Mouse (Mus musculus) liver, embryonic 13.5 days (tissue): ENCODE measurements around the gene P2rx5. TPM values are rescaled to one million over a fixed set of nuclear protein-coding genes. Genes with fewer than 3 reads are reported as not detected.

Experiments
- ATAC-seq: fragments of 200-750 bp; cut with Nextera tagmentation; 2 replicates; pipeline ENCODE4 v1.8.0; 2017; ENCODE audit warnings: low read depth, mild to moderate bottlenecking, moderate number of reproducible peaks, moderate library complexity
- DNase-seq: peaks from one replicate; pipeline ENCODE4 v3.0.0; 2022
- H3K27ac ChIP-seq: fragments of 300-500 bp; sonication (generic); 2 replicates; pipeline ENCODE4 v1.5.1; 2015; ENCODE audit warnings: moderate library complexity, mild to moderate bottlenecking, inconsistent platforms
- H3K27me3 ChIP-seq: fragments of 300-500 bp; sonication (generic); 2 replicates; pipeline ENCODE4 v1.6.1; 2015; ENCODE audit warnings: mild to moderate bottlenecking, inconsistent platforms
- H3K36me3 ChIP-seq: fragments of 300-500 bp; sonication (generic); 2 replicates; pipeline ENCODE4 v1.6.1; 2015; ENCODE audit warnings: mild to moderate bottlenecking, inconsistent platforms
- H3K4me1 ChIP-seq: fragments of 300-500 bp; sonication (generic); replicated peaks from 2 replicates; pipeline ENCODE4 v1.6.1; 2015; ENCODE audit warnings: inconsistent platforms
- H3K4me2 ChIP-seq: fragments of 300-500 bp; sonication (generic); 2 replicates; pipeline ENCODE4 v1.6.1; 2015; ENCODE audit warnings: inconsistent platforms, mild to moderate bottlenecking, moderate library complexity
- H3K4me3 ChIP-seq: fragments of 300-500 bp; sonication (generic); replicated peaks from 2 replicates; pipeline ENCODE4 v1.5.1; 2015; ENCODE audit warnings: mild to moderate bottlenecking, inconsistent platforms
- H3K9ac ChIP-seq: fragments of 300-500 bp; sonication (generic); 2 replicates; pipeline ENCODE4 v1.6.1; 2015; ENCODE audit warnings: mild to moderate bottlenecking, inconsistent platforms
- H3K9me3 ChIP-seq: fragments of 300-500 bp; sonication (generic); replicated peaks from 2 replicates; pipeline ENCODE4 v1.6.1; 2016; ENCODE audit warnings: inconsistent platforms
- WGBS: fragments of 180-500 bp; shearing (Covaris S2); methylation state at CpG from one replicate; pipeline ENCODE4 v1.1.7; 2015; ENCODE audit not compliant: insufficient replicate concordance; 5-methylcytosine and 5-hydroxymethylcytosine counted together
- polyA plus RNA-seq: library from polyadenylated mRNA; unstranded; fragments of >200 nt; fragmentation: Nextera tagmentation; extraction: Ambion mirVana; gene quantifications from 2 replicates; pipeline ENCODE4 v1.2.1, GENCODE M21; 2015

The P2rx5 gene
- 0.19 and 0.20 TPM in 2 replicates for polyA plus RNA-seq

GRCm38 (mm10) chr11:73159957-73160810 lies at the start of gene P2rx5:
P2rx5 (plus strand) TSS chr11:73160421.
- peak within 1 kb of the TSS; percentile 62 for H3K4me2 ChIP-seq
- DNase-seq (no peak), ATAC-seq (peak; percentile 59)
- peak within 1 kb of the TSS; percentile 44 for H3K4me3 ChIP-seq
- H3K27ac ChIP-seq = no peak within 1 kb of the TSS
- 4% methylated on average over 49 of the region's 49 CpGs for WGBS
- no peaks in the 10 kb centered on the region for H3K9me3 ChIP-seq
- no peaks in the 10 kb centered on the region for H3K36me3 ChIP-seq
- peaks cover 13% of the 10 kb centered on the region; the same call in 1 of the 2 replicates for H3K4me1 ChIP-seq
- H3K27me3 ChIP-seq = peaks cover 58% of the 10 kb centered on the region
- H3K9ac ChIP-seq = 0 out of 2 replicates have a peak within 1 kb of the TSS, but pooled peaks have one; percentile 15

GRCm38 (mm10) chr11:73111414-73111813 lies 48.8 kb upstream of the P2rx5 start:
- DNase-seq (no peak), ATAC-seq (no peak)
- Histone ChIP-seq H3K9me3 (no peaks in the 10 kb centered on the region), H3K27me3 (no peaks in the 10 kb centered on the region), H3K4me1 (peaks cover 21% of the 10 kb centered on the region), H3K36me3 (no peaks in the 10 kb centered on the region), H3K9ac (no peak overlapping the region), H3K4me2 (no peak overlapping the region), H3K4me3 (no peak overlapping the region), H3K27ac (no peak overlapping the region)
- WGBS = 67% methylated on average over 6 of the region's 6 CpGs

- H3K27me3 ChIP-seq = no peaks in the 10 kb centered on the region
- peaks cover 18% of the 10 kb centered on the region for H3K36me3 ChIP-seq
- no peak overlapping the region for H3K9ac ChIP-seq
- H3K9me3 ChIP-seq = no peaks in the 10 kb centered on the region
- H3K4me2 ChIP-seq = no peak overlapping the region
- WGBS = 77% methylated on average over 6 of the region's 6 CpGs
- no peak overlapping the region for H3K4me3 ChIP-seq
- ATAC-seq (0 out of 2 replicates have a peak, but pooled peaks have one; percentile 51), DNase-seq (no peak)
- no peak overlapping the region for H3K27ac ChIP-seq
- H3K4me1 ChIP-seq = no peaks in the 10 kb centered on the region; the same call in 1 of the 2 replicates
These were observed 33.7 kb upstream of the P2rx5 start for GRCm38 (mm10) chr11:73126495-73126894.

- no peaks in the 10 kb centered on the region for H3K9me3 ChIP-seq
- H3K9ac ChIP-seq = no peak overlapping the region
- peaks cover 38% of the 10 kb centered on the region for H3K4me1 ChIP-seq
- H3K27me3 ChIP-seq = no peaks in the 10 kb centered on the region
- DNase-seq (no peak), ATAC-seq (no peak)
- WGBS = 46% methylated on average over 7 of the region's 7 CpGs
- H3K4me3 ChIP-seq = no peak overlapping the region
- no peak overlapping the region for H3K27ac ChIP-seq
- no peak overlapping the region for H3K4me2 ChIP-seq
- peaks cover 48% of the 10 kb centered on the region for H3K36me3 ChIP-seq
These were observed 29.2 kb upstream of the P2rx5 start for GRCm38 (mm10) chr11:73131020-73131419.

- H3K27me3 ChIP-seq = no peaks in the 10 kb centered on the region
- no peaks in the 10 kb centered on the region for H3K9me3 ChIP-seq
- no peak overlapping the region for H3K9ac ChIP-seq
- H3K36me3 ChIP-seq = peaks cover 51% of the 10 kb centered on the region
- DNase-seq (no peak), ATAC-seq (no peak)
- no peak overlapping the region for H3K27ac ChIP-seq
- peak overlapping the region; percentile 89; the same call in 1 of the 2 replicates for H3K4me2 ChIP-seq
- no peak overlapping the region for H3K4me3 ChIP-seq
- peaks cover 50% of the 10 kb centered on the region for H3K4me1 ChIP-seq
- WGBS = 52% methylated on average over 6 of the region's 6 CpGs
These were observed 27.2 kb upstream of the P2rx5 start for GRCm38 (mm10) chr11:73132999-73133398.

GRCm38 (mm10) chr11:73134222-73134621 lies 26.0 kb upstream of the P2rx5 start:
- Histone ChIP-seq H3K9me3 (no peaks in the 10 kb centered on the region), H3K36me3 (peaks cover 48% of the 10 kb centered on the region), H3K27ac (no peak overlapping the region), H3K4me2 (peak overlapping the region; percentile 89), H3K9ac (peak overlapping the region; percentile 23; the same call in 1 of the 2 replicates), H3K4me1 (peaks cover 55% of the 10 kb centered on the region), H3K27me3 (no peaks in the 10 kb centered on the region), H3K4me3 (peak overlapping the region; percentile 99)
- ATAC-seq (no peak), DNase-seq (no peak)
- 82% methylated on average over 5 of the region's 5 CpGs for WGBS

- Histone ChIP-seq H3K4me3 (peak overlapping the region; percentile 99), H3K9me3 (no peaks in the 10 kb centered on the region), H3K27ac (peak overlapping the region; percentile 81; the same call in 1 of the 2 replicates), H3K36me3 (peaks cover 33% of the 10 kb centered on the region), H3K9ac (peak overlapping the region; percentile 98), H3K27me3 (no peaks in the 10 kb centered on the region), H3K4me2 (peak overlapping the region; percentile 89), H3K4me1 (peaks cover 55% of the 10 kb centered on the region)
- DNase-seq = no peak
- ATAC-seq = no peak
- 42% methylated on average over 6 of the region's 6 CpGs for WGBS
These were observed 23.6 kb upstream of the P2rx5 start for GRCm38 (mm10) chr11:73136587-73136986.

- H3K27ac ChIP-seq = peak overlapping the region; percentile 81
- peak overlapping the region; percentile 89 for H3K4me2 ChIP-seq
- H3K9ac ChIP-seq = peak overlapping the region; percentile 98
- H3K27me3 ChIP-seq = no peaks in the 10 kb centered on the region
- H3K36me3 ChIP-seq = peaks cover 29% of the 10 kb centered on the region
- H3K4me1 ChIP-seq = peaks cover 55% of the 10 kb centered on the region
- peak overlapping the region; percentile 99 for H3K4me3 ChIP-seq
- DNase-seq (no peak), ATAC-seq (no peak)
- 8% methylated on average over 11 of the region's 11 CpGs for WGBS
- no peaks in the 10 kb centered on the region for H3K9me3 ChIP-seq
These were observed 23.1 kb upstream of the P2rx5 start for GRCm38 (mm10) chr11:73137116-73137515.

GRCm38 (mm10) chr11:73137591-73138501 lies 22.4 kb upstream of the P2rx5 start, which contains the start of gene Haspin:
Haspin (minus strand) TSS chr11:73138294.
- ATAC-seq (peak; percentile 86), DNase-seq (peak; percentile 88)
- no peaks in the 10 kb centered on the region for H3K9me3 ChIP-seq
- H3K36me3 ChIP-seq = peaks cover 22% of the 10 kb centered on the region
- peaks cover 47% of the 10 kb centered on the region for H3K4me1 ChIP-seq
- under 1% methylated on average over 83 of the region's 84 CpGs for WGBS
- H3K27me3 ChIP-seq = no peaks in the 10 kb centered on the region
- H3K27ac ChIP-seq = peak within 1 kb of the TSS; percentile 81
- peak within 1 kb of the TSS; percentile 98 for H3K9ac ChIP-seq
- H3K4me3 ChIP-seq = peak within 1 kb of the TSS; percentile 99
- peak within 1 kb of the TSS; percentile 89 for H3K4me2 ChIP-seq

GRCm38 (mm10) chr11:73144261-73144681 lies 15.9 kb upstream of the P2rx5 start:
- Histone ChIP-seq H3K4me1 (0 out of 2 replicates have a peak, but pooled peaks cover 2% of the 10 kb centered on the region), H3K9me3 (no peaks in the 10 kb centered on the region), H3K27ac (no peak overlapping the region), H3K36me3 (no peaks in the 10 kb centered on the region), H3K4me2 (no peak overlapping the region), H3K4me3 (no peak overlapping the region), H3K27me3 (no peaks in the 10 kb centered on the region), H3K9ac (no peak overlapping the region)
- DNase-seq = no peak
- ATAC-seq = no peak
- 65% methylated on average over 1 of the region's 1 CpGs for WGBS
